Mouse (Mus musculus) embryonic fibroblast, embryonic 13.5 days (primary cell): ENCODE measurements around the gene Vnn3.

Experiments used
- CTCF ChIP-seq: IDR thresholded peaks from 2 replicates; pipeline ENCODE4 v1.5.1; 2011; ENCODE audit warnings: mild to moderate bottlenecking, control low read depth, low read length, moderate library complexity, borderline replicate concordance; ENCODE audit not compliant: insufficient read depth
- POLR2A ChIP-seq: IDR thresholded peaks from 2 replicates; pipeline ENCODE4 v1.6.1; 2011; ENCODE audit warnings: low read depth, mild to moderate bottlenecking, control low read depth, low read length, moderate library complexity

DNA sequence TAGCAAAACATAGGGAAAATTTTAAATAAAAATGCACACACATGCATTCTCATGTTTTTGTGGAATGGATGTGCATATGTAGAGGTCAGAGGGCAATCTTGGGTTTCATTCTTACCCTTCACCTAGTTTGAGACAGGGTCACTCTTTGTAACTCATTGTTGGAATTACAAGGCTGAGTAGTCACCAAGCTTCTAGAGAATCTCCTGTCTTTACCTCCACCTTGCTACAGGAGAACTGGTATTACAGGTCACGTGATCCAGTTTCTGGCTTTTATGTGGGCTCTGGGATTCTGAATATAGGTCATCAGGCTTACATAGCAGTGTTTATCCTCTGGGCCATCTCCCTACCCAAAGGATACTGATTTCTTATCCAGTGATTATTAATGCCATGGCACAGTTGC lies 54.4 kb downstream of the Vnn3 start:
- TF ChIP-seq POLR2A: no peak
- no peak for TF ChIP-seq CTCF
